Mouse (Mus musculus) cortical plate, adult 2 months (tissue): Measurements from ENCODE around the gene Ufc1. TPM values are rescaled to one million over a fixed set of nuclear protein-coding genes. Genes with fewer than 3 reads are reported as not detected.
"Not testable (repeated sequence)": the region's sequence is repeated elsewhere in the genome, so short reads cannot be mapped to it uniquely, and the experiment has no call there.

Source experiments
- H3K27ac ChIP-seq: fragments of 200-500 bp; 2 replicates; pipeline ENCODE4 v1.5.1; 2012; ENCODE audit warnings: low read length, control low read depth, inconsistent platforms; ENCODE audit not compliant: insufficient read depth
- H3K4me1 ChIP-seq: fragments of 200-500 bp; 2 replicates; pipeline ENCODE4 v1.6.1; 2011; ENCODE audit warnings: low read length; ENCODE audit not compliant: control insufficient read depth, insufficient read depth
- H3K4me3 ChIP-seq: fragments of 200-500 bp; 2 replicates; pipeline ENCODE4 v1.5.1; 2011; ENCODE audit warnings: mild to moderate bottlenecking, low read length, control low read depth; ENCODE audit not compliant: insufficient read depth
- CTCF ChIP-seq: fragments of 200-500 bp; IDR thresholded peaks from 2 replicates; pipeline ENCODE4 v1.5.1; 2011; ENCODE audit warnings: mild to moderate bottlenecking, control low read depth, low read length; ENCODE audit not compliant: insufficient read depth; ENCODE audit errors: extremely low read depth
- POLR2A ChIP-seq: fragments of 200-500 bp; IDR thresholded peaks from 2 replicates; pipeline ENCODE4 v1.6.1; 2011; ENCODE audit warnings: mild to moderate bottlenecking, low read length, control low read depth; ENCODE audit not compliant: insufficient read depth; ENCODE audit errors: extremely low read depth
- polyA plus RNA-seq: library from polyadenylated mRNA; depleted of rRNA; stranded (reverse); fragments of >200 nt; gene quantifications from 2 replicates; pipeline ENCODE4 v1.2.3, GENCODE M21; 2012; rRNA removed

The Ufc1 gene
- polyA plus RNA-seq, result 93.9 and 98.8 TPM in 2 replicates

- H3K4me1 ChIP-seq, result no peaks in the 10 kb centered on the region
- H3K27ac ChIP-seq, result peak within 1 kb of the TSS; percentile 94
- no peak for TF ChIP-seq CTCF
- peak; percentile 56; the same call in 1 of the 2 replicates for TF ChIP-seq POLR2A
- peak within 1 kb of the TSS; percentile 79 for H3K4me3 ChIP-seq
Observed at GRCm38 (mm10) chr1:171294298-171295062, at the start of gene Ufc1. Gene Ufc1, minus strand, starts transcription at chr1:171295024.

- no peak overlapping the region for H3K27ac ChIP-seq
- peaks cover 4% of the 10 kb centered on the region for H3K4me1 ChIP-seq
- H3K4me3 ChIP-seq, result peak overlapping the region; percentile 85; the same call in 1 of the 2 replicates
- no peak for TF ChIP-seq POLR2A
- TF ChIP-seq CTCF, result no peak
Observed at GRCm38 (mm10) chr1:171343922-171344677, 49.3 kb upstream of the Ufc1 start.

- Histone ChIP-seq H3K4me1 (peaks cover 2% of the 10 kb centered on the region), H3K27ac (no peak overlapping the region), H3K4me3 (no peak overlapping the region)
- no peak for TF ChIP-seq POLR2A
- TF ChIP-seq CTCF, result no peak
Observed at GRCm38 (mm10) chr1:171342262-171343207, 47.7 kb upstream of the Ufc1 start.

- peaks cover 8% of the 10 kb centered on the region for H3K4me1 ChIP-seq
- TF ChIP-seq POLR2A, result no peak
- H3K27ac ChIP-seq, result no peak overlapping the region
- H3K4me3 ChIP-seq, result peak overlapping the region; percentile 71
Observed at GRCm38 (mm10) chr1:171330216-171330560, 35.4 kb upstream of the Ufc1 start.

GRCm38 (mm10) chr1:171329433-171330215 lies 34.8 kb upstream of the Ufc1 start:
- Histone ChIP-seq H3K4me1 (peaks cover 8% of the 10 kb centered on the region), H3K4me3 (peak overlapping the region; percentile 71), H3K27ac (no peak overlapping the region)
- TF ChIP-seq POLR2A (no peak), CTCF (no peak)

GRCm38 (mm10) chr1:171328839-171329432 lies 34.1 kb upstream of the Ufc1 start, which contains the start of gene Dedd:
Gene Dedd, plus strand, starts transcription at chr1:171329145.
- H3K4me3 ChIP-seq, result peak within 1 kb of the TSS; percentile 71
- TF ChIP-seq CTCF (no peak), POLR2A (peak; percentile 67)
- peaks cover 8% of the 10 kb centered on the region for H3K4me1 ChIP-seq

GRCm38 (mm10) chr1:171328244-171328643 lies 33.4 kb upstream of the Ufc1 start:
- Histone ChIP-seq H3K27ac (peak overlapping the region; percentile 61; the same call in 1 of the 2 replicates), H3K4me1 (peaks cover 6% of the 10 kb centered on the region), H3K4me3 (peak overlapping the region; percentile 71)
- TF ChIP-seq POLR2A, result no peak
- no peak for TF ChIP-seq CTCF

More at GRCm38 (mm10) chr1:171328839-171329432, 34.1 kb upstream of the Ufc1 start, which contains the start of gene Dedd:
- peak within 1 kb of the TSS; percentile 61 for H3K27ac ChIP-seq

- not testable (repeated sequence) for H3K4me1 ChIP-seq, H3K27ac ChIP-seq, H3K4me3 ChIP-seq
Observed at GRCm38 (mm10) chr1:171326588-171326987, 31.8 kb upstream of the Ufc1 start.
